Mouse (Mus musculus) liver, embryonic 14.5 days (tissue): ENCODE data around the gene Tenm2.

Source experiments
- CTCF ChIP-seq: IDR thresholded peaks from 2 replicates; pipeline ENCODE4 v1.5.1; 2016; ENCODE audit warnings: antibody characterized with exemption, low read depth, control low read depth
- EP300 ChIP-seq: IDR thresholded peaks from 2 replicates; pipeline ENCODE4 v1.6.1; 2016; ENCODE audit warnings: antibody characterized with exemption, low read depth

GRCm38 (mm10) chr11:36269945-36270344 lies 965.8 kb downstream of the Tenm2 start:
- no peak for TF ChIP-seq CTCF
- no peak for TF ChIP-seq EP300
